Mouse (Mus musculus) embryonic fibroblast, embryonic 13.5 days (primary cell): Measurements from ENCODE around the gene Zbtb44.

Source experiments
- CTCF ChIP-seq: IDR thresholded peaks from 2 replicates; pipeline ENCODE4 v1.5.1; 2011; ENCODE audit warnings: mild to moderate bottlenecking, control low read depth, low read length, moderate library complexity, borderline replicate concordance; ENCODE audit not compliant: insufficient read depth
- POLR2A ChIP-seq: IDR thresholded peaks from 2 replicates; pipeline ENCODE4 v1.6.1; 2011; ENCODE audit warnings: low read depth, mild to moderate bottlenecking, control low read depth, low read length, moderate library complexity

- TF ChIP-seq POLR2A (no peak), CTCF (no peak)
These were observed 11.7 kb upstream of the Zbtb44 start for GRCm38 (mm10) chr9:31018705-31019104.
